Mouse (Mus musculus): ENCODE data around the gene Ift88.

DNA sequence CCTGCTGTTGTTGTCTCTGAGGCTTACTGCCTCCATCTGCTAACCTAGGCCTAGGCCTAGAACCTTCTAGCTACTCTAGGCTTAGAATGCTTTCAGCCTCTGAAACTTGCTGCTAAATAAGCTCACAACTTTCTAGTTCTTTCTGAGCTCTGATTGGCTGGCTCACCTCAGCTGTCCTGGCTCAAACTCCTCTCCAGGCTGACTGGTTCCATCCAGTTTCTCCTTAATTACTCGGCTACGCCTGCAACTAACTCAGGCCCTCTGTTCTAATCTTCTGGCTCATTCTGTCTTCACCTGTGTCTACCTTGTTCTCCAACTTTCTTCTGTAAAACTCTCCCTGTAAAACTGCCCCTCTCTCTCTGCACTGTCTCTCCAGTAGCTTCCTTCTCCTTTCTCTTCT lies 28.4 kb upstream of the Ift88 start:
- TF ChIP-seq CTCF (IDR thresholded peaks at IDR 0.05; ENCODE audit: low read depth): no peak
- TF ChIP-seq EP300 (IDR thresholded peaks at IDR 0.05; ENCODE audit: low read depth): no peak
